Mouse (Mus musculus) midbrain, embryonic 10.5 days (tissue): ENCODE results near the gene Adgrg6. TPM values are rescaled to one million over a fixed set of nuclear protein-coding genes. Genes with fewer than 3 reads are reported as not detected.
A peak's percentile ranks its signal among the peaks of the same experiment; 100 is the strongest.

Source experiments
- DNase-seq: peaks from one replicate; pipeline ENCODE4 v3.0.0-alpha.2; 2017; ENCODE audit warnings: low spot score
- H3K27ac ChIP-seq: fragments of 300-500 bp; sonication (generic); replicated peaks from 2 replicates; pipeline ENCODE4 v1.5.1; 2016; ENCODE audit warnings: mild to moderate bottlenecking
- H3K27me3 ChIP-seq: fragments of 300-500 bp; sonication (generic); 2 replicates; pipeline ENCODE4 v1.6.1; 2016; ENCODE audit warnings: low read depth, mild to moderate bottlenecking; ENCODE audit not compliant: poor library complexity, severe bottlenecking
- H3K36me3 ChIP-seq: fragments of 300-500 bp; sonication (generic); 2 replicates; pipeline ENCODE4 v1.6.1; 2016; ENCODE audit warnings: mild to moderate bottlenecking, moderate library complexity
- H3K4me1 ChIP-seq: fragments of 300-500 bp; sonication (generic); 2 replicates; pipeline ENCODE4 v1.6.1; 2016
- H3K4me3 ChIP-seq: fragments of 300-500 bp; sonication (generic); 2 replicates; pipeline ENCODE4 v1.5.1; 2016; ENCODE audit warnings: mild to moderate bottlenecking, moderate library complexity
- H3K9me3 ChIP-seq: fragments of 300-500 bp; sonication (generic); replicated peaks from 2 replicates; pipeline ENCODE4 v1.6.1; 2016; ENCODE audit warnings: mild to moderate bottlenecking
- WGBS: fragments of 180-500 bp; shearing (Covaris S2); methylation state at CpG from one replicate; pipeline ENCODE4 v1.1.7; 2016; 5-methylcytosine and 5-hydroxymethylcytosine counted together
- polyA plus RNA-seq: library from polyadenylated mRNA; unstranded; fragments of >200 nt; fragmentation: Nextera tagmentation; extraction: Ambion mirVana; gene quantifications from 2 replicates; pipeline ENCODE4 v1.2.1, GENCODE M21; 2016

Gene Adgrg6
- polyA plus RNA-seq, 1 experiment from 2014 or later: 0.48 TPM

DNA sequence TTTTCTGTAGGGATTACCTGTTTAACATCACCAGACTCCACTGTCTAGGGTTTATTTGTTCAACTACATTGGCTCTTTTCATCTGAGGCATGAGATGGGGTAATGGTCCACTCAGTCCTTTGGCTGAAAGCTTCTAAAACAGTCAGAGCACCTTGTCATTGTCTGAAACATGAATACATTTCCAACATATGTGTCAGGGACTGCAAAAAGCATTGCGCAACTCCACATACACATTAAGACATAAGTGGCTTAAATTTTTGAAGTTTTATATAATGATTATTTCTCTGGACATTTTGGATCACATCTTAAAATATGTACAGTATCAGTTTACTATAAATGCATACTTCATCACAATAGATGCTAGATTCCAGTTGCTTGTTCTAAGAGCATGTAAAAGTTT, 14.8 kb downstream of the Adgrg6 start:
- no peaks in the 10 kb centered on the region for H3K27me3 ChIP-seq
- whole genome bisulfite sequencing: 100% methylated on average over 1 of the region's 1 CpGs
- H3K36me3 ChIP-seq: no peaks in the 10 kb centered on the region
- H3K4me1 ChIP-seq: no peaks in the 10 kb centered on the region
- no peaks in the 10 kb centered on the region for H3K9me3 ChIP-seq
- H3K4me3 ChIP-seq: no peak overlapping the region
- no peak for DNase-seq
- no peak overlapping the region for H3K27ac ChIP-seq

DNA sequence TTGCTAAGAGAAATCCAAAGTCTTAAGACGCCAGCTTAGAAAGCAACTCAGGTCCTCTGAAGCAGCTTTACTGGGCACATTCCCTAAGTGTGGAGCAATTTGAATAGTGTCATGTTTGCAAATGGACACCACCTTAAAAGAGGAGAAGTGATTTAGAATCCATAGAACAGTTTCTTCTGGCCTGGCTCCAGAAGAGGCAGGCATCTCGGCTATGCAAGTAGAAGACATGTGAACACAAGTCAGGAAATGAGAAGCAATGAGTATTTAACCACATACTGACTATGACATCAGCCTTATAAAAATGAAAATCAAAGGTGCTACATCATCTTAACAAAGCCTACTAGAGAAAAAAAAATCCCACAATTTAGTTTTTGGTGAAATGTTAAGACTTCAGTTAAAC, 17.7 kb downstream of the Adgrg6 start:
- Histone ChIP-seq H3K36me3 (no peaks in the 10 kb centered on the region), H3K4me1 (no peaks in the 10 kb centered on the region), H3K4me3 (no peak overlapping the region), H3K27ac (no peak overlapping the region), H3K27me3 (no peaks in the 10 kb centered on the region), H3K9me3 (no peaks in the 10 kb centered on the region)
- 84% methylated on average over 2 of the region's 2 CpGs for WGBS
- DNase-seq: no peak

DNA sequence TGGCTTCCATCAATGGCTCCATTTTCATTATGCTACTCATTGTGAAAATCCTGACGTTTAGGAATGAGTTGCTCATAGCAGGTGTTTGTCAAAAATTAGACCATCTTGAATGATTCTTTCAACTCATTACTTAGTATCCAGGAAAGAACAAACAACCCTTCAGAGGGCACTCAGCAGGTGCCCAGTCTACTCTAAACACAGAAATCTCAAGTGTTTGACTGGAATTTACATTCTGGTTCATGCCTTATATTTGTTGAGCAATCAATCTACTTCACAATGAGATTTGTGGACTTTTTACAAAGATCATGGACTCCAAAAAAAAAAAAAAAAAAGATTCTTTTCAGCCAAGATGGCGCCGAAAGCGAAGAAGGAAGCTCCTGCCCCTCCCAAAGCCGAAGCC, 22.7 kb downstream of the Adgrg6 start:
- Histone ChIP-seq H3K27me3 (no peaks in the 10 kb centered on the region), H3K27ac (no peak overlapping the region), H3K4me3 (no peak overlapping the region), H3K9me3 (no peaks in the 10 kb centered on the region), H3K4me1 (no peaks in the 10 kb centered on the region), H3K36me3 (no peaks in the 10 kb centered on the region)
- no peak for DNase-seq
- 87% methylated on average over 5 of the region's 5 CpGs for WGBS

DNA sequence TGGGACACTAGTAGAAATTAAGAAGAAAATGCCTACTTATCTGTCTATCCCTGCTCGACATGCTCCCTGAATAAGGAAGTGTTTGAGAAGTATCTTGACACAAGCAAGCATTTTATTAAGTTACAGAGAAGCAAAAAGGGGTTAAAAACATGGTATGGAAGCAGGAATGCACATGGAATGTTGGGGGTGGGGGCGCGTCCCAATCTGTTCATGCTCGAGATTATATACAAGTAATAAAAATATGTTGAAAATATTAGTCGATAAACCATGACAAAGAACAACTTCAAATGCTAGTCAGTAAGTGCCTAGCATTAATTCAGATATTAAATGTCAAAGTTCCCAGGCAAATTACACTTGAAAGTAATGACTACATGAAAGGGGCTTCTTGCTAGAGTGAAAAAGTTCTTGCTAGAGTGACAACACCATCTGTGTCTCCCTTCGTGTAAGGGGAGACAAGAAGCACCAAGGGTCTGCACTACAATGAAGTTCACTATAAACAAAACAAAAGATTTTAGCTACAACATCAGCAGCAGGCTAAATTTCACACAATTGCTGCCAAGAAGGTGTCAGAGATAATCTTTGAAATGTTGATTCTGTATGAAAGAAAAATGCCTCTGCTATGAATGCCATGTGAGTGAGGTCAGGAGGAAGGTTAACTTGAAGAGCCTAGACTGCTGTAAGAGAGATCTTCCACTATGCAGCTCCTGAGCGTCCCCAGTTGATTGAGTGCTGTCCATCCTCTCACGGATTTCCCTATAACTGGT, 24.4 kb downstream of the Adgrg6 start:
- no peak for DNase-seq
- no peaks in the 10 kb centered on the region for H3K4me1 ChIP-seq
- 82% methylated on average over 8 of the region's 8 CpGs for WGBS

DNA sequence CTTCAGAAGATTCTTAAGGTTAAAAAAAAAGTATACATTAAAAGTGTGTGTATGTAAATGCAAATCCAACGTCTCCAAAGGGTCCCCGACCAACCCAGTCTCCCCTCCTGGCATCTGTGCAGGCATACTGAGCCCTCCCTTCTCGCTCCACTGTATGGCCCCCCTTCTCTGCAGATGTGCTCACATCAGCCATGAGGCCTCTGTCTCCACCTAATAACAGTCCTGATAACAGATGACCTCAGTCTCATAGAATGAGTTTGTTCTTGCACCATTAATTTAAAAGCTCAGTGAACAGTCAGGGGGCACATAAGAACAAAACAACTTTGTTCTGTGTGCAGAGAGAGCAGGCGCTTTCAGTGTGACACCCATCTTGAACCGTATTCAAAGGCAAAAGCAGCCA, 27.6 kb downstream of the Adgrg6 start:
- WGBS: 86% methylated on average over 5 of the region's 5 CpGs
- Histone ChIP-seq H3K9me3 (no peaks in the 10 kb centered on the region), H3K27me3 (no peaks in the 10 kb centered on the region), H3K36me3 (no peaks in the 10 kb centered on the region), H3K4me3 (no peak overlapping the region), H3K27ac (no peak overlapping the region), H3K4me1 (no peaks in the 10 kb centered on the region)
- DNase-seq: no peak

More for the DNA sequence above, 24.4 kb downstream of the Adgrg6 start:
- no peaks in the 10 kb centered on the region for H3K36me3 ChIP-seq
- no peaks in the 10 kb centered on the region for H3K27me3 ChIP-seq
- no peak overlapping the region for H3K4me3 ChIP-seq
- no peak overlapping the region for H3K27ac ChIP-seq
- no peaks in the 10 kb centered on the region for H3K9me3 ChIP-seq

DNA sequence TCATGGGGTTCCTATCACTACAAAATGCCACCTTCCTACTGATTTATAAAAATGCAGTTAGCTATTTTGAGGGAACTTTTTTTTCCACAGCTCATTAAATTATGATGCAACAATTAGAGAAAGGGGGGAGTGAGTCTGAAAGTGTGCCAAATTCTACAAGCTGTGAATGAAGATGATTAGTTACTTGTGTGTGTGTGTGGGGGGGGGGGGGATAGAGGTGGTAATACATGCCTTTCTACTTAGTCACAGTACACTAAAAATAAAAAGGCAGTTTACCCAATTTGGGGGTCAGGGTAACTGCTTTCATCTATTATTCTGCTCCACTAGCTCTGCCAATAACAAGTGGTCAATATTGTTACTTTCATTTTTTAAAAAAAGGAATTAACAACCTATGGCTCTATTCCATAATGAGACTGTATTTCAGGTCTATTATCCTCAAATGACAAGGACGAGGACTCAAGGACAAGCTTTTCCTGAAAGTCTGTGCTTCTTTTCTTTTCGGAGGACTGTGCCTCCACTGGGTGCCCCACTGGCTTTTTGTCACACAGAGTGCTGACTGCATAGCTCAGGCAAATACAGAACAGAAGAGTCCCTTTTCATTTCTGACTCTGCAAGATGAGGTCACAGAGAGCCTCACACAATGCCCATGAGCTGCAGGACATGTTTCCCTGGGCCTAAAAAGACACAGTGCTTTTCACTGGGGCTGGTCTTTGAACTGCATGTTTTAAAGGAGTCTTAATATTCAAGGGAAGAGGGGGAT, 33.4 kb downstream of the Adgrg6 start:
- DNase-seq: no peak
- Histone ChIP-seq H3K36me3 (no peaks in the 10 kb centered on the region), H3K4me1 (peaks cover 7% of the 10 kb centered on the region), H3K9me3 (no peaks in the 10 kb centered on the region), H3K27ac (0 out of 2 replicates have a peak overlapping the region, but pooled peaks have one; percentile 13), H3K4me3 (no peak overlapping the region), H3K27me3 (no peaks in the 10 kb centered on the region)
- 47% methylated on average over 2 of the region's 2 CpGs for WGBS

DNA sequence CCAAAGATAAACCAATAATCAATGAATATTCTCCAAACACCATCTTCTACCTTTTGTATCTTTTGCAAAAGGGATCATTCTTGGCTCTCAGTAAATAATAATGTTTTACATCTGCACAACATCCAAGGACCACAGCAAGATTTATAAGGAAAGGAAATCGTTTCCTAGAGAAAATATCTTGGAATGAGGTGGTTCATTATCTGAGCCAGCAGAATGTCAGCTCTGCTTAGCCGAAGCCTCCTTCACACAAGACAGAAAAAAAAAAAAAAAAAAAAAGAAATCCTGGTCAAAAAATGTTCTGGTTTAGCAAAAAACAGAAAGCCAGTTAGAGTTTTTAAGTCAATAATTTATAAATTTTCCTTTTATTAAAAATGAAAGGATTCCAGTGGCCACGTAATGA, 34.3 kb downstream of the Adgrg6 start:
- H3K36me3 ChIP-seq: no peaks in the 10 kb centered on the region

DNA sequence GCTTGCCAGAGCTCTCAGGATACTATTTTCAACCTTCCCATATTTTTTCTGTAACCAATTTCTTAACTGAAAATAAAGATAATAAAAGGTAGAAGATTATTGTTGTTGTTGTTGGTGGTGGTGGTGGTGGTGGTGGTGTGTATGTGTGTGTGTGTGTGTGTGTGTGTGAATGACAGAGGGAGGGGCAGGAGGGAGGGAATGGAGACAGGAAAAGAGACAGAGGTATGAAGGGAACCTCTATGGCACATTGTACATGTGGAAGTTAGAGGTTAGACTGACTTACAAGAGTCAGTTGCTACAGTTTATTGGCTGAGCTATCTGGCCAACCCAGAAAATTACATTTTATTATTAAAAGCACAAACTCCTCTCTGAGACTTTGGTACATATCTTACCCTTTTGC, 49.8 kb downstream of the Adgrg6 start:
- H3K4me3 ChIP-seq: no peak overlapping the region
- H3K4me1 ChIP-seq: no peaks in the 10 kb centered on the region
- no peaks in the 10 kb centered on the region for H3K9me3 ChIP-seq
- DNase-seq: no peak
- H3K36me3 ChIP-seq: no peaks in the 10 kb centered on the region
- H3K27me3 ChIP-seq: no peaks in the 10 kb centered on the region
- H3K27ac ChIP-seq: no peak overlapping the region

More for the DNA sequence above, 34.3 kb downstream of the Adgrg6 start:
- H3K4me1 ChIP-seq: peaks cover 7% of the 10 kb centered on the region
- no peaks in the 10 kb centered on the region for H3K9me3 ChIP-seq
- H3K27me3 ChIP-seq: no peaks in the 10 kb centered on the region
- H3K4me3 ChIP-seq: no peak overlapping the region
- no peak overlapping the region for H3K27ac ChIP-seq
- DNase-seq: no peak
- WGBS: 86% methylated on average over 3 of the region's 3 CpGs

DNA sequence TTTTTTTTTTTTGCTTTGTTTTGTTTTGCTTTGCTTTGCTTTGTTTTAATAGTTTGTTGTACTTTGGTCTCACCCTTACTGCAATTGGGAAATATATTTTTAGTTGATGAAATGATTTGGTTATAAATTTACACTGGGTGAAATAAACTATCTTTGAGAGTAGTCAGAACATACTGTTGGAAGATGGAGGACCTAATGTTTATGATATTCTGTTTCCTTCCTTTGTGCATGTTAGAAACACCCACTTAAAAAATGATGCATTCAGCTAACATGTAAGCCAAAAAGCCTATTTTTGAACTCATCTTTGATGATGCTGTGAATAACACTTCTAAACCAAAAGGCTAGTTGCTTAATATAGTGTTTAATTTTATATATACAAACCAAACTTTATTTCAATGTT, 50.3 kb downstream of the Adgrg6 start:
- Histone ChIP-seq H3K4me1 (no peaks in the 10 kb centered on the region), H3K27ac (no peak overlapping the region), H3K36me3 (no peaks in the 10 kb centered on the region), H3K9me3 (no peaks in the 10 kb centered on the region), H3K4me3 (no peak overlapping the region), H3K27me3 (no peaks in the 10 kb centered on the region)
- no peak for DNase-seq

DNA sequence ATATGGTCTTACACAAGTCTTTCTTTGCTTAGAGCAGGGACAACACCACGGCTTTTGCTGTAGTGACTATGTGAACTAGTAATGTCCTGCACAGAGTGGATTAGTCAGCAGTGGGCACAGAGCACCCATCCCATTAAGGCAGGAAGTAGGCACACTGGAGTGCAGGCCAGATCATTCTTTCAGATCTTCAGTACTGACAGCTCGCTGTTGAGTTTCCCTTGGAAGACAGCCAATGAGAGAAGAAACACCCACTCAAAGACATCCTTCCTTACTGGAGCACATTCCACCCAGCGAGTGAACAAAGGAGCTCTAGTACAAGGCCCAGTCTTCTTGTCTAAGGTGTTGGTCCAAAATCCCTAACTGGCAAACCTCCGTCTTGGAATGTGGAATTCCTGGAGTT, 53.6 kb downstream of the Adgrg6 start:
- no peak for DNase-seq
- no peaks in the 10 kb centered on the region for H3K4me1 ChIP-seq
- WGBS: 93% methylated on average over 4 of the region's 4 CpGs
- H3K36me3 ChIP-seq: no peaks in the 10 kb centered on the region
- no peaks in the 10 kb centered on the region for H3K27me3 ChIP-seq
- H3K9me3 ChIP-seq: no peaks in the 10 kb centered on the region
- H3K27ac ChIP-seq: no peak overlapping the region
- no peak overlapping the region for H3K4me3 ChIP-seq

DNA sequence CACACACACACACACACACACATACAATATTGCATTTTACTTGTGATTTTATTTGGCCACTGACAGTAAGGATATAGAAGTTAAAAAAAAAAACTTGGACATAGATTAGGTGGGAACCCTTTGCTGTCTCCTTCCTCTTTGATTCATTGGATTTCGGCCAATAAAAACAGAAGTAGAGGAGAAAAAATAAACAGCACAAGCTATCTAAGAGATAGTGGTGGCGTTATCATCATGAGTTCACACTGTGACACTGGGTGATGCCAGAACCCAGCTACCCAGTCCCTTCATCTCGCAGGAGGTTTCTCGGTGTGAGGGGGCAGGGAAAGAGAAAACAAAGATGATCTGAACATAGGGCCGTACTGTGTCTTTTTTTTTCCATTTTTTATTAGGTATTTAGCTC, 62.2 kb downstream of the Adgrg6 start:
- no peaks in the 10 kb centered on the region for H3K27me3 ChIP-seq
- no peaks in the 10 kb centered on the region for H3K36me3 ChIP-seq
- H3K9me3 ChIP-seq: no peaks in the 10 kb centered on the region
- DNase-seq: no peak
- H3K4me3 ChIP-seq: no peak overlapping the region
- WGBS: 90% methylated on average over 5 of the region's 5 CpGs
- no peak overlapping the region for H3K27ac ChIP-seq
- no peaks in the 10 kb centered on the region for H3K4me1 ChIP-seq

DNA sequence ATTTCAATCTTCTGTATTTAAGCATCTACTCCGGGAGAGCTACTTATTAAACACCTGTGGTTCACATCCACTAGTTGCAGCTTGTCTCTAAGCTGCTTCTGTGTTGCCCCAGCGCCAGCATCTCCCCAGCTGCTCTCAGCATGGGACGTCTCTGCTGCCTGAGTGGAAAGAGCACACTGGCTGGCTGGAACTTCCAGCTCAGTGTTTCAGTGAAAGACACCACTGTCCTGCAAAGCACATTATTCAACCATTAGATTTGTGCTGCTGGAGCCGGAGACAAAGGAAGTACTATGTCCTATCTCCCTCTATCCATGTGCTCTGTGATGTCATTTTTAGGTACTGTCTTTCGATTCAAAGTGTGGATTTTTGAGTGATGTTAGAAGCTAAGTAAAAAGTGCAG, 63.0 kb downstream of the Adgrg6 start:
- WGBS: 46% methylated on average over 5 of the region's 5 CpGs
- no peak for DNase-seq

DNA sequence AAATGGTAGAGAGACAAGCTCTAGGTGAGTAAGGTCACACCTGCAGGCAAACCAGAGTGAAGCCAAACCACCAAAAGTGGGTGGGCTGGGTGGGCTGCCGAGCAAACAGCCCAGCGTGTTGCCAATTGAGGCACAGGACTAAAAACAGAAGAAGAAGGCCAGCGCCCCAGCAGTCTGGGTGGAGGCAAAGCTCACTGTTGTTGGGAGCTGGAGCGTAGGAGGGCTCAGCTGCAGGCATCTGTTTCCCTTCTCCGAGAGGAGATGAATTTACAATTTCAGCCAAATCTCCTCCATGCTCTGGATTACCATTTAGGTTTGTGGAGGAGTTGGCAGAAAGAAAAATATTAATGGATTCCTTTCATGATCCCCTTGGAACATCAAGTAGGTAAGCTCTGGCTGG, 64.5 kb downstream of the Adgrg6 start:
- no peaks in the 10 kb centered on the region for H3K4me1 ChIP-seq
- H3K4me3 ChIP-seq: no peak overlapping the region
- no peaks in the 10 kb centered on the region for H3K27me3 ChIP-seq
- whole genome bisulfite sequencing: 59% methylated on average over 5 of the region's 5 CpGs
- H3K27ac ChIP-seq: no peak overlapping the region
- DNase-seq: no peak
- no peaks in the 10 kb centered on the region for H3K9me3 ChIP-seq
- no peaks in the 10 kb centered on the region for H3K36me3 ChIP-seq

More for the DNA sequence above, 63.0 kb downstream of the Adgrg6 start:
- Histone ChIP-seq H3K9me3 (no peaks in the 10 kb centered on the region), H3K36me3 (no peaks in the 10 kb centered on the region), H3K27ac (no peak overlapping the region), H3K27me3 (no peaks in the 10 kb centered on the region), H3K4me1 (no peaks in the 10 kb centered on the region), H3K4me3 (no peak overlapping the region)
